Mouse (Mus musculus) ES-E14 (cell line): ENCODE results near the gene Acvrl1. TPM values are rescaled to one million over a fixed set of nuclear protein-coding genes. Genes with fewer than 3 reads are reported as not detected.

Experiments used
- DNase-seq: peaks from one replicate; pipeline ENCODE4 v3.0.0-alpha.2; 2013; ENCODE audit warnings: low read depth, low spot score
- H3K27ac ChIP-seq: 2 replicates; pipeline ENCODE4 v1.5.1; 2012; ENCODE audit warnings: low read depth, mild to moderate bottlenecking, low read length, moderate library complexity, mixed read lengths; ENCODE audit not compliant: poor library complexity, insufficient read depth, severe bottlenecking
- H3K36me3 ChIP-seq: 2 replicates; pipeline ENCODE4 v1.6.1; 2012; ENCODE audit warnings: mild to moderate bottlenecking, low read length, moderate library complexity, mixed read lengths; ENCODE audit not compliant: control insufficient read depth, poor library complexity, insufficient read depth, severe bottlenecking
- H3K4me1 ChIP-seq, 2 experiments: fragments of 150-350 bp in 1 of 2; sonication (generic) in 1 of 2; 2 replicates each; pipeline ENCODE4 v1.6.1; 2012; ENCODE audit warnings: low read length in 2 of 2, mild to moderate bottlenecking in 1 of 2, mixed read lengths in 1 of 2; ENCODE audit not compliant: control insufficient read depth in 2 of 2, insufficient read depth in 2 of 2, poor library complexity in 1 of 2
- H3K4me3 ChIP-seq, 2 experiments: fragments of 150-350 bp in 1 of 2; sonication (generic) in 1 of 2; 2 replicates each; pipeline ENCODE4 v1.5.1; 2012; ENCODE audit warnings: low read length in 2 of 2, low read depth in 1 of 2, mild to moderate bottlenecking in 1 of 2, mixed read lengths in 1 of 2; ENCODE audit not compliant: insufficient read depth in 1 of 2, poor library complexity in 1 of 2, severe bottlenecking in 1 of 2
- H3K9ac ChIP-seq: 2 replicates; pipeline ENCODE4 v1.6.1; 2012; ENCODE audit warnings: low read depth, mild to moderate bottlenecking, low read length, mixed read lengths; ENCODE audit not compliant: poor library complexity, insufficient read depth, severe bottlenecking
- H3K9me3 ChIP-seq: fragments of 150-350 bp; sonication (generic); 2 replicates; pipeline ENCODE4 v1.6.1; 2012; ENCODE audit warnings: low read depth, mild to moderate bottlenecking, low read length; ENCODE audit not compliant: control insufficient read depth, insufficient read depth
- CHD2 ChIP-seq: IDR thresholded peaks from 2 replicates; pipeline ENCODE4 v1.6.1; 2014; ENCODE audit warnings: mild to moderate bottlenecking, low read depth, low read length, inconsistent platforms
- HCFC1 ChIP-seq: IDR thresholded peaks from 2 replicates; pipeline ENCODE4 v1.6.1; 2012; ENCODE audit warnings: low read length, inconsistent platforms, borderline replicate concordance; ENCODE audit not compliant: insufficient read depth
- MAFK ChIP-seq: IDR thresholded peaks from 2 replicates; pipeline ENCODE4 v1.6.1; 2014; ENCODE audit warnings: mild to moderate bottlenecking, low read depth, low read length, inconsistent platforms; ENCODE audit not compliant: insufficient read depth
- ZC3H11A ChIP-seq: IDR thresholded peaks from 2 replicates; pipeline ENCODE4 v1.6.1; 2012; ENCODE audit warnings: low read depth, mild to moderate bottlenecking, inconsistent platforms, low read length, borderline replicate concordance
- ZNF384 ChIP-seq: IDR thresholded peaks from 2 replicates; pipeline ENCODE4 v1.6.1; 2012; ENCODE audit warnings: low read depth, low read length, inconsistent platforms
- in situ Hi-C, 2 experiments: fragments of 600-800 bp; cut with MboI; formaldehyde crosslinking; loops; one replicate each; pipeline ENCODE4 v1.15.1; 2025; ENCODE audit warnings: low sequenced_read_pairs in 2 of 2, inconsistent platforms in 1 of 2; ENCODE audit not compliant: unreplicated experiment in 2 of 2
- total RNA-seq: library from RNA; depleted of rRNA; stranded (reverse); fragments of 300-350 nt; gene quantifications from 2 replicates; pipeline ENCODE4 v1.2.3, GENCODE M21; 2012

Gene Acvrl1
- total RNA-seq, 1 experiment: 3.3 TPM

DNA sequence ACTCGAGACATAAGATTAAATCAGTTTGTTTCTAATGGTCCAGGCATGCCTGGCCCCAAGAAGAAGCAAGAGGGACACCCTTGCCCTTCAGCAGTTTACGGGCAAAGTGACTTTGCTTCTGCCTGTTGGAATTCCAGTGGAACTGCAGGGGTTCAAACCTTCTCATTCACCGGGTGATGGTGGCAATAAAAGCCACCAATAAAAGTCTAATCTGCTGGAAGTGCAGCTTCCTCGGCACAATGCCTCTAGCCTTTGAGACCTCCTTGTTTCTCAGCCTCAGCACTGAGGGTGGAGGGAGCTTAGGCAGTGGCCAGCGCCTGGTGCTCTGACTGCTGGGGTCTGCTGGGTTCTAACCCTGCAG, 52.8 kb downstream of the Acvrl1 start:
- no peak overlapping the region for H3K27ac ChIP-seq
- H3K4me3 ChIP-seq: no peak overlapping the region
- no peaks in the 10 kb centered on the region for H3K9me3 ChIP-seq
- no peak overlapping the region for H3K9ac ChIP-seq
- in situ Hi-C loops: no loop called here
- peak; percentile 73 for DNase-seq
- no peaks in the 10 kb centered on the region for H3K36me3 ChIP-seq
- TF ChIP-seq CHD2 (0 out of 2 replicates have a peak, but pooled peaks have one; percentile 24), HCFC1 (no peak)
- H3K4me1 ChIP-seq: peaks cover 9 to 31% of the 10 kb centered on the region in 2 experiments; a peak in 3 of 4 replicates

DNA sequence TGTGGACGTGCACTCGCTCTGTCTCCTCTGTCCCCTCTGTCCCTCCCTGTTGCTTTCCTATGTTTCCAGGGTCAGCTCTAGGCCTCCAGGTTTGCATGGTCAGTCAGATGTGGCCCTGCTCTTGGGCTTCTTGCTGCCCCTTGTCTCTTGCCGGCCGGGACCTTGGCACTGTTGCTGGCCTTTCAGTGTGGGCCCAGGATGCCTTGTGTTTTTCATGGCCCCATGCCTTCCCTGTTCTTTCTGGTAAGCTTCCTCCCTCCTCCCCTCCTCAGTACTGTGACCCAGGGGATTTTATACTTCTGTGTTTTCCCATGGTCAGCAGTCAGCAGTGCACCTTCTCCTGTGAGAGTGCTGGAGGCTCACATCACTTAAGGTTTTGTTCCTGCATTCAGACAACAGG, 53.2 kb downstream of the Acvrl1 start:
- no peak overlapping the region for H3K4me3 ChIP-seq
- no peaks in the 10 kb centered on the region for H3K9me3 ChIP-seq
- in situ Hi-C loops: no loop called here
- H3K36me3 ChIP-seq: no peaks in the 10 kb centered on the region
- no peak overlapping the region for H3K27ac ChIP-seq
- DNase-seq: no peak
- H3K9ac ChIP-seq: no peak overlapping the region
- TF ChIP-seq MAFK: no peak
- no peak for TF ChIP-seq HCFC1
- no peak for TF ChIP-seq CHD2
- TF ChIP-seq ZC3H11A: no peak
- no peak for TF ChIP-seq ZNF384
- H3K4me1 ChIP-seq: peaks cover 9 to 28% of the 10 kb centered on the region in 2 experiments; a peak in 3 of 4 replicates

DNA sequence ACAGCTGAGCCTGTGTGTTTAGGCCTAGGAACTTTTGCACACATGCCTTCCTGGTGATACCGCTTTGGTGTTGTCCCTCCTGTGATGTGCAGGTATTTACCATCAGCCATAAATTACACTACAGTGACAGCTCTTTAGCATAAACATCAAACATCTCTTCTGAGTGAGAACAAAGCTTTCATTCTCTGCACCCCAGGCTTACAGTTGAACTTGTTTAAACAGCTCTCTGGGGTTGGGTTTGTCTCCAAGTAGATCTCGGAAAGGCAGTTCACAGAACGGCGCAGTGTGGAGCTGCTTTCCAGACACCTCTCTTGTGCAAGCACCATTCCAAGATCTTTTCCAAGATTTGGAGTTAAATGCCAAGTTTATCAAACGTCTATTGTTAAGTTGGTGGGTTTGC, 54.4 kb downstream of the Acvrl1 start:
- no peak for TF ChIP-seq CHD2
- TF ChIP-seq ZC3H11A: no peak
- no peak for TF ChIP-seq MAFK
- no peak for TF ChIP-seq HCFC1
- TF ChIP-seq ZNF384: no peak
- H3K9me3 ChIP-seq: no peaks in the 10 kb centered on the region
- H3K9ac ChIP-seq: no peak overlapping the region
- no peak overlapping the region for H3K27ac ChIP-seq
- no peak overlapping the region for H3K4me3 ChIP-seq
- H3K36me3 ChIP-seq: no peaks in the 10 kb centered on the region
- in situ Hi-C loops: no loop called here
- no peak for DNase-seq
- H3K4me1 ChIP-seq: peaks cover 9 to 26% of the 10 kb centered on the region in 2 experiments; a peak in 3 of 4 replicates

DNA sequence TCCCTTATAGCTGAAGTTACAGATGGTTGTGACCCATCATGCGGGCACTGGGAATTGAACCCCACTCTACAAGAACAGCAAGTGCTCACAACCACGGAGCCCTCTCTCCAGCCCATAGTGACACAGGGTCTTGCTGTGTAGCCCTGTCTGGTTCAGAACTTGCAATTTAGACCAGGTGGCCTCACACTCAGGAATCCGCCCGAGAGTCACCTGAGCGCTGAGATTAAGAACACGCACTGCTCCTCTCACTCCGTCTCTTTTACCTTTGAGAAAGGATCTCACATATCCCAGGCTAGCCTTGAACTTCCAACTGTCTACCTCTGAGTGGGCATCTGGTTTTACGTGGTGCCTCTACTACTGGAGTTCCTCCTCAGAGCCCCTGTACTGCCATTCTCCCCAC, 56.0 kb downstream of the Acvrl1 start:
- Histone ChIP-seq H3K4me3 (no peak overlapping the region), H3K4me1 (peaks cover 5 to 18% of the 10 kb centered on the region in 2 experiments; a peak in 3 of 4 replicates), H3K36me3 (no peaks in the 10 kb centered on the region), H3K9ac (no peak overlapping the region), H3K27ac (no peak overlapping the region), H3K9me3 (no peaks in the 10 kb centered on the region)
- TF ChIP-seq CHD2: no peak
- no peak for TF ChIP-seq ZC3H11A
- no peak for TF ChIP-seq ZNF384
- in situ Hi-C loops: no loop called here
- no peak for DNase-seq

DNA sequence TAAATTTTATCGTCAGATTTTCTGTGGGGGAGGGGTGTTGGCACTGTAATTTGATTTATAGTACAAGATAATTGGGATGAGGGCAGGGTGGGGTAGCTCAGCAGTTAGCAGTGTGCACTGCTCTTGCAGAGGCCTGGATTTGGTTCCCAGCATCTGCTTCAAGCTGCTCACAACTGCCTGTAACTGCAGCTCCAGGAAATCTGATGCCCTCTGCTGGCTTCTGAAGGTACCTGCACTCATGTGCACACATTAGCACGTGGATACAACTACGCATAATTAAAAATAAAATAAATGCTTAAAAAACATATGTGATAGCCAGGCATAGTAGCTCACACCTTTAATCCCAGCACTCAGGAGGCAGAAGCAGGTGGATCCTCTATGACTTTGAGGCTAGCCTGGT, 57.2 kb downstream of the Acvrl1 start:
- Histone ChIP-seq H3K36me3 (no peaks in the 10 kb centered on the region), H3K27ac (no peak overlapping the region), H3K4me1 (peaks cover 0 to 10% of the 10 kb centered on the region in 2 experiments; a peak in 2 of 4 replicates), H3K9ac (no peak overlapping the region), H3K4me3 (no peak overlapping the region), H3K9me3 (no peaks in the 10 kb centered on the region)
- DNase-seq: no peak
- peak; percentile 31; the same call in 1 of the 2 replicates for TF ChIP-seq ZC3H11A
- TF ChIP-seq ZNF384: no peak
- in situ Hi-C loops: no loop called here
